9 mouse cellular contexts compared by ENCODE assay signal in the genomic region with DNA sequence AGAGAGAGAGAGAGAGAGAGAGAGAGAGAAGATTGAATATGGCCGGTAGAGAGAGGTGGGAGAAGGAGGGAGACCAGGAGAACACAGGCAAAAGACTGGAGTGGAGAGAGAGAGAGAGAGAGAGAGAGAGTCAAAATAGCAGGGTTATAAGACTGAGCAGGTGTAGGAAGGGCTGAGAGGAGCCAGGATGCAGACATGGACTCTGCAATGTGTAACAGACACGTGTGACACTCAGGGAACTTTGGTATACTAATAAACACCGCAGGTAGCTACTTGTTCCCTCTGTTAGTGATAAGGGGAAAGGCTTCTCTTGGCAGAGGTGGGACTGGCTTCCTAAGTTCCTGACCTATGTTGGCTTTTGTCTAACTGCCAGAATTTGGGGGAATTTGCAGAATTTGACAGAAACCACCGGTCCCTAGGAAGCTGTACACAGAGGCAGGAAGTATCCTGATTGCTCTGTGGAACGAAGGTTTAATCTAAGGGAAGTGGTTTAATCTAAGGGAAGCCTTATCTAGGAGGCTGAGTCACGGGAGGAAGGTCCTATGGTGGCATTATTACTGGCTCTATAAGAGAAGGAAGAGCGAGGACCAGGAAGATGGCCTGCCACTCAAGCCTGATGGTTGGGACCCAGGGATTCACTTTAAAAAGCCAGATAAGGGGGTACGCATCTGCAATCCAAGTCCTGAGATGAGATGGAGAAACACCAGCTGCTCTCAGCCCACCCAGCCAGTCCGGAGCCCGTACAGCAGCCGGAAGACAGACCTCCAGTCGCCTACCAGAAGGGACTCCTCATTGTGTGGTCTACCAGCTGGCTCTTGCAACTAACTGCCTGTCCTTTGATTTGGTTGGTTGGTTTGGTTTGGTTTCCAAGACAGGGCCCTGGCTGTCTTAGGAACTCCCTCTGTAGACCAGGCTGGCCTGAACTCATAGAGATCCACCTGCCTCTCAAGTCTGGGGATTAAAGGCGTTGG. TPM values are rescaled to one million over a fixed set of nuclear protein-coding genes. Genes with fewer than 3 reads are reported as not detected.
DNase-seq lines count a peak whose midpoint lies in the region; ATAC-seq and TF ChIP-seq lines count a peak whose summit lies in the region.
"Had no signal": no experiment of that assay in that cellular context is flagged by ENCODE, and none has a peak within 500 bp of the region (broad histone marks: within the 10 kb centered on the region; RNA-seq: fewer than 3 reads in every experiment).

No protein-coding gene starts in this region.

- no peak for TF ChIP-seq POLR2A in myocyte (IDR thresholded peaks at IDR 0.05; ENCODE audit: insufficient read length, low read depth)

- no peaks in the 10 kb centered on the region for H3K36me3 ChIP-seq in heart, embryonic 11.5 days (ENCODE audit: control insufficient read depth, insufficient read depth, low read length)
- H3K36me3 ChIP-seq in myocyte (ENCODE audit: control insufficient read depth, insufficient read depth) = no peaks in the 10 kb centered on the region

- peak; percentile 67 for DNase-seq in left cerebral cortex, postnatal 4 days
- DNase-seq in left cerebral cortex, adult 18-20 months (ENCODE audit: low spot score in 2 of 2) = no peak
- peak; percentile 65 for DNase-seq in kidney, postnatal 10 days
- DNase-seq in gastrocnemius, postnatal 36 days = no peak
- DNase-seq in left cerebral cortex, adult 8-10 months (ENCODE audit: low spot score in 2 of 2) = no peak
- no peak for DNase-seq in adrenal gland, postnatal 25 days

- H3K9ac ChIP-seq in heart, embryonic 11.5 days (ENCODE audit: low read depth, low read length) = no peak overlapping the region

- 40% methylated on average over 13 of the region's 13 CpGs for WGBS in heart, embryonic 11.5 days (ENCODE audit: insufficient replicate concordance)

- H3ac ChIP-seq in myocyte (ENCODE audit: control insufficient read depth, insufficient read length) = no peak overlapping the region

- no peaks in the 10 kb centered on the region for H3K9me3 ChIP-seq in heart, embryonic 11.5 days (replicated peaks; ENCODE audit: control insufficient read depth, low read length)

- H3K27me3 ChIP-seq in heart, embryonic 11.5 days (ENCODE audit: control insufficient read depth, insufficient read depth, low read length) = no peaks in the 10 kb centered on the region
- no peaks in the 10 kb centered on the region for H3K27me3 ChIP-seq in myocyte (ENCODE audit: control insufficient read depth, insufficient read depth, insufficient read length)

- ATAC-seq in heart, embryonic 11.5 days (replicated peaks; ENCODE audit: insufficient number of reproducible peaks, low FRiP score, low TSS enrichment) = no peak

- H3K4me3 ChIP-seq in heart, embryonic 11.5 days (ENCODE audit: low read depth, low read length) = no peak overlapping the region
- H3K4me3 ChIP-seq in myocyte = no peak overlapping the region

- H3K27ac ChIP-seq in heart, embryonic 11.5 days (ENCODE audit: low read depth, low read length) = peak overlapping the region; percentile 57; the same call in 1 of the 2 replicates

- intact Hi-C loops in left cerebral cortex, postnatal 4 days (cut with DNase I) = loop anchor here (5.0 kb wide), 1 partner anchor 47 kb away; no protein-coding TSS in a partner anchor
- intact Hi-C loops in gastrocnemius, postnatal 36 days (cut with DNase I) = loop anchor here (1.0 kb wide), 1 partner anchor 44 kb away; no protein-coding TSS in a partner anchor

- H3K79me2 ChIP-seq in myocyte (ENCODE audit: control insufficient read depth, insufficient read depth) = no peaks in the 10 kb centered on the region

- H3K4me1 ChIP-seq in heart, embryonic 11.5 days (ENCODE audit: control insufficient read depth, insufficient read depth, low read length) = peaks cover 16% of the 10 kb centered on the region; the same call in 1 of the 2 replicates

- H3K4me2 ChIP-seq in heart, embryonic 11.5 days = peak overlapping the region; percentile 84
- H3K4me2 ChIP-seq in myocyte (ENCODE audit: low read depth) = peak overlapping the region; percentile 62

TF ChIP-seq in myocyte, 11 proteins besides CTCF, POLR2A, EP300 and RAD21:
- TF ChIP-seq TCF3 (IDR thresholded peaks at IDR 0.05; ENCODE audit: insufficient read length, low read depth) = no peak
- peak in 1 of 3 experiments; percentile 7 for TF ChIP-seq MYOD1 (IDR thresholded peaks at IDR 0.05; ENCODE audit: control insufficient read depth in 1 of 3, insufficient read length in 2 of 3, low read depth in 2 of 3)

RNA-seq across cellular contexts. Expression of a gene that starts 27.3 kb away (rescaled TPM):
- total RNA-seq in left cerebral cortex, postnatal 4 days (2021) = not detected
- total RNA-seq in left cerebral cortex, adult 18-20 months (2021) = not detected
- polyA plus RNA-seq in heart, embryonic 11.5 days (2014; fragmentation: Nextera tagmentation; extraction: Ambion mirVana) = 1.4 TPM in 1 of 2 replicates, not detected in the other
- polyA plus RNA-seq in myocyte (2012; fragmentation: generic; extraction: Trizol) = 576 TPM
- 1 to 10 TPM in 1 of 2 experiments, under 1 TPM in 1; 0.33 to 1.2 TPM for total RNA-seq in gastrocnemius, postnatal 36 days (2021)
- not detected for total RNA-seq in left cerebral cortex, adult 8-10 months (2022)
- total RNA-seq in adrenal gland, postnatal 25 days (2021) = not detected in 2 replicates
- polyA plus RNA-seq: frontal cortex, adult 2 months had no signal

RNA-seq across cellular contexts. Expression of a gene that starts 29.8 kb away (rescaled TPM):
- total RNA-seq in left cerebral cortex, postnatal 4 days (2021) = 10 to 100 TPM; 68.8 to 69.9 TPM
- 10 to 100 TPM; 21.7 to 28.0 TPM for total RNA-seq in left cerebral cortex, adult 18-20 months (2021)
- polyA plus RNA-seq in heart, embryonic 11.5 days (2014; fragmentation: Nextera tagmentation; extraction: Ambion mirVana) = 52.7 and 61.2 TPM in 2 replicates
- polyA plus RNA-seq in myocyte (2012; fragmentation: generic; extraction: Trizol) = 913 TPM
- total RNA-seq in gastrocnemius, postnatal 36 days (2021) = 10 to 100 TPM; 30.3 to 35.8 TPM
- 10 to 100 TPM; 27.4 to 32.1 (median 29.5) TPM for total RNA-seq in left cerebral cortex, adult 8-10 months (2022)
- 151 and 173 TPM in 2 replicates for total RNA-seq in adrenal gland, postnatal 25 days (2021)

RNA-seq across cellular contexts. Expression of a gene that starts 30.0 kb away (rescaled TPM):
- total RNA-seq in left cerebral cortex, postnatal 4 days (2021) = 1 to 10 TPM in 1 of 2 experiments, under 1 TPM in 1; 0.14 to 3.6 TPM
- total RNA-seq in left cerebral cortex, adult 18-20 months (2021) = under 1 TPM; 0.33 to 0.91 TPM
- 0.32 and 0.52 TPM in 2 replicates for polyA plus RNA-seq in heart, embryonic 11.5 days (2014; fragmentation: Nextera tagmentation; extraction: Ambion mirVana)
- 0.38 TPM for polyA plus RNA-seq in myocyte (2012; fragmentation: generic; extraction: Trizol)
- total RNA-seq in gastrocnemius, postnatal 36 days (2021) = under 1 TPM; 0.10 to 0.27 TPM
- 1 to 10 TPM in 1 of 4 experiments, under 1 TPM in 2, not detected in 1; 0.43 to 1.7 (median 0.54) TPM for total RNA-seq in left cerebral cortex, adult 8-10 months (2022)
- total RNA-seq in adrenal gland, postnatal 25 days (2021) = 0.46 TPM in 1 of 2 replicates, not detected in the other

RNA-seq across cellular contexts. Expression of a gene that starts 56.1 kb away (rescaled TPM):
- 1,000 to 10,000 TPM; 1,680 to 1,682 TPM for total RNA-seq in left cerebral cortex, postnatal 4 days (2021)
- total RNA-seq in left cerebral cortex, adult 18-20 months (2021) = 1,000 to 10,000 TPM; 1,506 to 1,598 TPM
- polyA plus RNA-seq in heart, embryonic 11.5 days (2014; fragmentation: Nextera tagmentation; extraction: Ambion mirVana) = 1,458 and 1,495 TPM in 2 replicates
- polyA plus RNA-seq in myocyte (2012; fragmentation: generic; extraction: Trizol) = 1,606 TPM
- total RNA-seq in gastrocnemius, postnatal 36 days (2021) = 100 to 1,000 TPM; 866 to 924 TPM
- total RNA-seq in left cerebral cortex, adult 8-10 months (2022) = 1,000 to 10,000 TPM; 1,476 to 1,616 (median 1,547) TPM
- 1,940 and 2,378 TPM in 2 replicates for total RNA-seq in adrenal gland, postnatal 25 days (2021)

RNA-seq across cellular contexts. Expression of a gene that starts 57.0 kb away (rescaled TPM):
- 10 to 100 TPM; 49.2 to 55.7 TPM for total RNA-seq in left cerebral cortex, postnatal 4 days (2021)
- 10 to 100 TPM; 42.0 to 45.8 TPM for total RNA-seq in left cerebral cortex, adult 18-20 months (2021)
- polyA plus RNA-seq in heart, embryonic 11.5 days (2014; fragmentation: Nextera tagmentation; extraction: Ambion mirVana) = 131 and 135 TPM in 2 replicates
- 276 TPM for polyA plus RNA-seq in myocyte (2012; fragmentation: generic; extraction: Trizol)
- 100 to 1,000 TPM; 103 to 107 TPM for total RNA-seq in gastrocnemius, postnatal 36 days (2021)
- 10 to 100 TPM; 40.5 to 45.5 (median 42.1) TPM for total RNA-seq in left cerebral cortex, adult 8-10 months (2022)
- total RNA-seq in adrenal gland, postnatal 25 days (2021) = 101 and 124 TPM in 2 replicates

Comparison
In these comparisons a context has a peak if more than half of its experiments do, and no peak if none do; other contexts are left out.
1. DNase-seq: peak in left cerebral cortex, postnatal 4 days (single experiment) and kidney, postnatal 10 days (single experiment); none in left cerebral cortex, adult 18-20 months (0 of 2), gastrocnemius, postnatal 36 days (0 of 2), left cerebral cortex, adult 8-10 months (0 of 2) and adrenal gland, postnatal 25 days (single experiment).